Comparison of ENCODE assay signal across 7 mouse cellular contexts in the genomic region with DNA sequence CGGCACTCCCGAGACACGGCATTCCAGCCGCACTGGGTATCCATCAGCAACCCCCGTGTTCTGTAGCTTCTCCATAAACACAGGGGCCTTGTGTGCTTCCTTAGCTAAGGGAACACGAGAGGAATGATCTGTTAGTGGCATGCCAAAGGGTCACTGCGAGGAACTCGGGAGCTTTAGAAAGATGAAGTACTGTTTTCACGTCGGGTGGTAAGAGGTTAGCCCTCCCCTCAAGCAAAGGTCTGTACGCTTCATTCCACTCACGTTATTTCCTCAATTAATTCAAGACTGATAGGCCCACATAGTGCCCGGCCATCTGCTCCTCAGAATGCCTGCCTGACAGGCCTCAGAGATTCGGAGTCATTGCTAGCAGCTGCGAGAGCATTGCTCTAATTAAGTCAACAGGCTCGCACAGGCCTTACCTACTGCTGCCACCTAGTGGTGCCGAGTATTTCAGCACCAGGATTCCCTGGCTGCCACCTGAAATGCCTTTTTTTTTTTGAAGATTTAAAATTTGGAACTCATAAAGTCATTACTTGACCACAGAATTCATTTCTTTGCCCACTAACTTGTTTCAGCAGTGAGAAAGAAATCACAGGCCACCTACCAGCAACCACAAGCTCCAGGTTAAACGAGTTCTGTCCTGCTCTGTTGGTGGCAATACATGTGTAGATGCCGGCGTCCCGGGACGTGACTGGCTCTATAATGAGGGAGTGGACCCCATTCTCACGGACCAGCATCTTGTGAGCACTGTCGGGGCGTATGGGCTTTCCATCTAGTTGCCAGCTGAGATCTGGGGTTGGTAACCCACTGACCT. TPM values are rescaled to one million over a fixed set of nuclear protein-coding genes. Genes with fewer than 3 reads are reported as not detected.
DNase-seq lines count a peak whose midpoint lies in the region; ATAC-seq lines count a peak whose summit lies in the region.

No protein-coding gene starts in this region.

- H3K9me3 ChIP-seq in intestine, embryonic 15.5 days, result no peaks in the 10 kb centered on the region
- no peaks in the 10 kb centered on the region for H3K9me3 ChIP-seq in midbrain, embryonic 13.5 days

- H3K27ac ChIP-seq in intestine, embryonic 15.5 days, result no peak overlapping the region
- peak overlapping the region; percentile 92 for H3K27ac ChIP-seq in midbrain, embryonic 13.5 days

- peak; percentile 78 for ATAC-seq in intestine, embryonic 15.5 days
- peak; percentile 90 for ATAC-seq in midbrain, embryonic 13.5 days

- no peak overlapping the region for H3K4me2 ChIP-seq in intestine, embryonic 15.5 days (replicated peaks)
- H3K4me2 ChIP-seq in midbrain, embryonic 13.5 days (replicated peaks), result peak overlapping the region; percentile 46

- no peak overlapping the region for H3K4me3 ChIP-seq in intestine, embryonic 15.5 days (replicated peaks)
- H3K4me3 ChIP-seq in midbrain, embryonic 13.5 days (replicated peaks), result peak overlapping the region; percentile 27

- no peaks in the 10 kb centered on the region for H3K27me3 ChIP-seq in intestine, embryonic 15.5 days (replicated peaks)
- no peaks in the 10 kb centered on the region for H3K27me3 ChIP-seq in midbrain, embryonic 13.5 days

- peaks cover 23% of the 10 kb centered on the region for H3K36me3 ChIP-seq in intestine, embryonic 15.5 days
- peaks cover 4% of the 10 kb centered on the region for H3K36me3 ChIP-seq in midbrain, embryonic 13.5 days

- no peak overlapping the region for H3K9ac ChIP-seq in intestine, embryonic 15.5 days
- H3K9ac ChIP-seq in midbrain, embryonic 13.5 days (replicated peaks), result peak overlapping the region; percentile 52

- WGBS in intestine, embryonic 15.5 days, result 55% methylated on average over 25 of the region's 25 CpGs
- 25% methylated on average over 25 of the region's 25 CpGs for WGBS in midbrain, embryonic 13.5 days

- H3K4me1 ChIP-seq in intestine, embryonic 15.5 days (replicated peaks), result no peaks in the 10 kb centered on the region
- H3K4me1 ChIP-seq in midbrain, embryonic 13.5 days (replicated peaks), result peaks cover 35% of the 10 kb centered on the region

- DNase-seq in adrenal gland, adult (ENCODE audit: inconsistent age in 2 of 2, low spot score in 1 of 2), result peak; percentile 66 to 90
- DNase-seq in cerebellum, postnatal 36 days, result peak; percentile 85 to 91
- peak; percentile 72 for DNase-seq in gastrocnemius, adult 18-20 months (ENCODE audit: low spot score)
- DNase-seq in left cerebral cortex, adult 9 months (ENCODE audit: low spot score in 2 of 2), result peak; percentile 26 to 89
- DNase-seq in spleen, adult 18-20 months, result peak; percentile 27 to 68

RNA-seq across cellular contexts. Expression of gene Cbr4, which starts 28.6 kb away (rescaled TPM):
- total RNA-seq in gastrocnemius, adult 18-20 months (2021), result 10 to 100 TPM; 38.2 to 38.7 TPM
- polyA plus RNA-seq in intestine, embryonic 15.5 days (2015; fragmentation: Nextera tagmentation; extraction: Ambion mirVana), result 29.8 and 34.1 TPM in 2 replicates
- polyA plus RNA-seq in midbrain, embryonic 13.5 days (2015; fragmentation: Nextera tagmentation; extraction: Ambion mirVana), result 21.4 and 25.0 TPM in 2 replicates
